Mouse (Mus musculus) hindbrain, embryonic 13.5 days (tissue): ENCODE results near the gene Gkap1. TPM values are rescaled to one million over a fixed set of nuclear protein-coding genes. Genes with fewer than 3 reads are reported as not detected.

Experiments used
- ATAC-seq: fragments of 200-750 bp; cut with Nextera tagmentation; 2 replicates; pipeline ENCODE4 v1.8.0; 2017; ENCODE audit warnings: moderate TSS enrichment; ENCODE audit not compliant: low FRiP score
- H3K27ac ChIP-seq: fragments of 300-500 bp; sonication (generic); 2 replicates; pipeline ENCODE4 v1.5.1; 2015; ENCODE audit warnings: inconsistent platforms, mild to moderate bottlenecking, moderate library complexity
- H3K27me3 ChIP-seq: fragments of 300-500 bp; sonication (generic); 2 replicates; pipeline ENCODE4 v1.6.1; 2015; ENCODE audit warnings: mild to moderate bottlenecking, inconsistent platforms
- H3K36me3 ChIP-seq: fragments of 300-500 bp; sonication (generic); 2 replicates; pipeline ENCODE4 v1.6.1; 2015; ENCODE audit warnings: mild to moderate bottlenecking, inconsistent platforms
- H3K4me1 ChIP-seq: fragments of 300-500 bp; sonication (generic); replicated peaks from 2 replicates; pipeline ENCODE4 v1.6.1; 2015; ENCODE audit warnings: inconsistent platforms
- H3K4me2 ChIP-seq: fragments of 300-500 bp; sonication (generic); 2 replicates; pipeline ENCODE4 v1.6.1; 2015; ENCODE audit warnings: inconsistent platforms, mild to moderate bottlenecking, moderate library complexity
- H3K4me3 ChIP-seq: fragments of 300-500 bp; sonication (generic); 2 replicates; pipeline ENCODE4 v1.5.1; 2015; ENCODE audit warnings: mild to moderate bottlenecking, inconsistent platforms
- H3K9ac ChIP-seq: fragments of 300-500 bp; sonication (generic); 2 replicates; pipeline ENCODE4 v1.6.1; 2015; ENCODE audit warnings: mild to moderate bottlenecking, inconsistent platforms
- H3K9me3 ChIP-seq: fragments of 300-500 bp; sonication (generic); 2 replicates; pipeline ENCODE4 v1.6.1; 2016; ENCODE audit warnings: inconsistent platforms
- WGBS: fragments of 180-500 bp; shearing (Covaris S2); methylation state at CpG from one replicate; pipeline ENCODE4 v1.1.7; 2015; 5-methylcytosine and 5-hydroxymethylcytosine counted together
- polyA plus RNA-seq: library from polyadenylated mRNA; unstranded; fragments of >200 nt; fragmentation: Nextera tagmentation; extraction: Ambion mirVana; gene quantifications from 2 replicates; pipeline ENCODE4 v1.2.1, GENCODE M21; 2015

Gene Gkap1
- polyA plus RNA-seq, 1 experiment from 2014 or later, result 28.4 TPM

DNA sequence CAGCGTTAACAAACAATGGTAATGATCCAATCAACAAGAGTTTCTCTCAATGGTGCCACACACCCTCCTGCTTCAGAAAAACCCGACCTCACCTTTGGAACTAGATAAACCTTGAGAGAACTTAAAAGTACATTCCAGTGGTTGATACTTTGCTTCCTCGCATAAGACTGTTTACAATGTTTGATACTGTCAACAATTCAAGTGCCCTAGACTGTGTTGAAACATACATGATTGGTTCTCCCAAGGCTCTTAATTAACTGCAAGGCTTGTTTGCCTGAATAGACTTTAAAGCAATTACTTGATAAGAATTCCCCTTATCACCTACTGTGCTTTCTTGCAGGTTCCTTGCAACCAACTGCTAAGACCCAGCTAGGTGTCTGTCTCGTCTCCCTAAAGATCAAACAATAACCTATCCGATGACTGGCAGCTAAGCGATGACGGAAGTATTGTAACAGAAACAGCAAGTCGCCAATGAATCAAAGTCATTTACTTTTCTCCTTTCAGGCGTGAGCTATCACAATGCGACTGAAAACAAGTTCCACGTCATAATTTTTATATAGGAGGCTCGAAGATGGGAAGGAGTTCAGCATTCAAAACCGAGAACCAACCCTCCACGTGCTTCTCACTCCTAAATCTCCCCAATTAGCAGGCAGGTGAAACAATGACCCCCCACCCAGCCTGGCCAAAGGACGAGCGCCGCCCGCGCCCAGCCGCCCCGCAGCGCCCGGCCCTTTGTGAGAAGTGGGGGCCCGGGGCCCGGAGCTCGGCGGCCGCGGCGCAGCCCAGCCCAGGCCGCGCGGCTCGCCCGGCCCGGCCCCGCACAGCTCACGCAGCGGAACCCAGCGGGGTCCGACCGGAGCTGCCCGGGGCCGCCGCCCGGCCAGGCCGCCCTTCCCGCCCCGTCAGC is 60.9 kb downstream of the Gkap1 start:
- peaks cover 35% of the 10 kb centered on the region for H3K4me1 ChIP-seq
- WGBS, result 3% methylated on average over 48 of the region's 49 CpGs
- peak overlapping the region; percentile 95 for H3K27ac ChIP-seq
- ATAC-seq, result peak; percentile 76
- H3K27me3 ChIP-seq, result no peaks in the 10 kb centered on the region
- H3K4me2 ChIP-seq, result peak overlapping the region; percentile 87
- no peaks in the 10 kb centered on the region for H3K9me3 ChIP-seq
- H3K36me3 ChIP-seq, result no peaks in the 10 kb centered on the region
- H3K9ac ChIP-seq, result peak overlapping the region; percentile 98
- H3K4me3 ChIP-seq, result peak overlapping the region; percentile 100

GRCm38 (mm10) chr13:58213801-58214200 is 61.7 kb downstream of the Gkap1 start:
- Histone ChIP-seq H3K27me3 (no peaks in the 10 kb centered on the region), H3K9me3 (no peaks in the 10 kb centered on the region), H3K9ac (peak overlapping the region; percentile 98), H3K36me3 (no peaks in the 10 kb centered on the region), H3K4me3 (peak overlapping the region; percentile 100), H3K4me2 (peak overlapping the region; percentile 87), H3K27ac (no peak overlapping the region), H3K4me1 (peaks cover 35% of the 10 kb centered on the region)
- ATAC-seq, result no peak
- WGBS, result 66% methylated on average over 8 of the region's 8 CpGs

DNA sequence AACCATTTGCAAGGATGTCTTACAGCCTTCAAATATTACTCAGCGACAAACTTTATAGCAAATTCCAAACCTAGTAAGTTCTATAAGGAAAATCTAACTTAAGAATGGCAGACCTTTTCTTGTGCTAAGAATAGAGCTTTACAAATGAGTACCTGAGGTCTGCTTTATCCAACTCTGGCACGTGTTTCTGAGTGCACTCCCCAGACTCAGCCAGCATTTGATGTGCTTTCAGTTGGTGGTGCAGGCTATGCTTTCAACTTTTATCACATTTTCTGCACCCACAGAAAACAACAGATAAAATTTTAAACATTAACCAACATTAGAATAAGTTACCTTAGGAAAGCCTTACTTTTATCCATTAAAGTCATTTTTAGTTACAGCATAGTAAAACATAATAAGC is 63.0 kb downstream of the Gkap1 start:
- peaks cover 35% of the 10 kb centered on the region for H3K4me1 ChIP-seq
- no peaks in the 10 kb centered on the region for H3K9me3 ChIP-seq
- H3K4me3 ChIP-seq, result no peak overlapping the region
- H3K27ac ChIP-seq, result no peak overlapping the region
- H3K36me3 ChIP-seq, result no peaks in the 10 kb centered on the region
- ATAC-seq, result no peak
- no peak overlapping the region for H3K4me2 ChIP-seq
- H3K9ac ChIP-seq, result no peak overlapping the region
- no peaks in the 10 kb centered on the region for H3K27me3 ChIP-seq
- 84% methylated on average over 2 of the region's 2 CpGs for WGBS

- no peaks in the 10 kb centered on the region for H3K27me3 ChIP-seq
- no peaks in the 10 kb centered on the region for H3K9me3 ChIP-seq
- peaks cover 27% of the 10 kb centered on the region for H3K4me1 ChIP-seq
- H3K4me3 ChIP-seq, result no peak overlapping the region
- no peak overlapping the region for H3K27ac ChIP-seq
- no peaks in the 10 kb centered on the region for H3K36me3 ChIP-seq
- 83% methylated on average over 5 of the region's 5 CpGs for WGBS
- no peak for ATAC-seq
- no peak overlapping the region for H3K9ac ChIP-seq
- H3K4me2 ChIP-seq, result no peak overlapping the region
Observed at GRCm38 (mm10) chr13:58210441-58210840, 65.1 kb downstream of the Gkap1 start.

DNA sequence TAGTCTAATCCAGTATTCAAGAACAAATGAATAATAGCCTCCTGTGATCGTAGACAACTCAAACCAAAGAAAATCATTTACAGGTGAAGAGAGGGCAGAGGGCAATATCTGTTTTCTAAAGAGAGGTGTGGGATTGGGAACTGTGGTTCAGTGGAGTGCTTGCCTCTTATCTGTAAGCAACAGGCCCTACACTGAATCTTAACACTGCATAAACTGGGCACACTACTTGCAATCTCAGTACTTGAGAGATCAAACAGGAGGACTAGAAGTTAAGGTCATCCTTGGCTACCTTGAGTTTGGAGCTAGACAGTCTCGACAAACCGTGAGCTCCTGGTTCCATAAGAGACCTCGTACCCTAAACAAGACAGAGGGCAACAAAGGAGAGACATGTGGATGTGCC is 69.4 kb downstream of the Gkap1 start:
- Histone ChIP-seq H3K27me3 (no peaks in the 10 kb centered on the region), H3K4me1 (peaks cover 17% of the 10 kb centered on the region; the same call in 1 of the 2 replicates), H3K36me3 (no peaks in the 10 kb centered on the region), H3K4me3 (no peak overlapping the region), H3K27ac (no peak overlapping the region), H3K9me3 (no peaks in the 10 kb centered on the region), H3K4me2 (no peak overlapping the region), H3K9ac (no peak overlapping the region)
- 93% methylated on average over 4 of the region's 4 CpGs for WGBS
- ATAC-seq, result no peak

- WGBS, result 66% methylated on average over 4 of the region's 4 CpGs
- Histone ChIP-seq H3K4me1 (peaks cover 17% of the 10 kb centered on the region; the same call in 1 of the 2 replicates), H3K27me3 (no peaks in the 10 kb centered on the region), H3K36me3 (no peaks in the 10 kb centered on the region), H3K27ac (no peak overlapping the region), H3K9ac (no peak overlapping the region), H3K9me3 (no peaks in the 10 kb centered on the region), H3K4me3 (no peak overlapping the region), H3K4me2 (no peak overlapping the region)
- no peak for ATAC-seq
Observed at GRCm38 (mm10) chr13:58204986-58205385, 70.5 kb downstream of the Gkap1 start.

- Histone ChIP-seq H3K27me3 (no peaks in the 10 kb centered on the region), H3K9ac (no peak overlapping the region), H3K27ac (no peak overlapping the region), H3K36me3 (no peaks in the 10 kb centered on the region), H3K9me3 (no peaks in the 10 kb centered on the region), H3K4me1 (peaks cover 20% of the 10 kb centered on the region), H3K4me2 (no peak overlapping the region), H3K4me3 (no peak overlapping the region)
- 91% methylated on average over 3 of the region's 3 CpGs for WGBS
- no peak for ATAC-seq
Observed at GRCm38 (mm10) chr13:58204202-58204601, 71.3 kb downstream of the Gkap1 start.

GRCm38 (mm10) chr13:58202903-58203302 is 72.6 kb downstream of the Gkap1 start:
- ATAC-seq, result no peak
- Histone ChIP-seq H3K9ac (no peak overlapping the region), H3K27me3 (no peaks in the 10 kb centered on the region), H3K9me3 (no peaks in the 10 kb centered on the region), H3K27ac (no peak overlapping the region), H3K4me2 (no peak overlapping the region), H3K4me3 (no peak overlapping the region), H3K4me1 (peaks cover 23% of the 10 kb centered on the region), H3K36me3 (peaks cover 3% of the 10 kb centered on the region)
- WGBS, result 97% methylated on average over 1 of the region's 1 CpGs

DNA sequence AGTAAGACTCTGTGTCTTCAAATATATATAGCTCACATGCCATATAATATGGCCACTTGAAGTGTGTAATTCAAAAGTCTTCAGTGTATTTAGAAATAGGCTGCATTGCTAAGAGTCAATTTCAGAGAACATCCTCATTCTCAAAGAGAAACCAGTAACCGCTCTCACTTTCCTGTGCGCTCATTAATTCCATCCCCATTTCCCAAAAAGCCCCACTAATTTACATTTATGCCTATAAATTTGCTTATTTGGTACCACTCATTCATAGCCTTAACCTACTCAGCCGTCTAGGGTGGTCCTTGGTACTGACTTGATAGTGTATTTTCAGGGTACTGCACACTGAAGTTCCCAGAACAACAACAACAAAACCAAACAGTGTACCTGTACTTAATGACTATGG is 73.6 kb downstream of the Gkap1 start:
- no peak overlapping the region for H3K27ac ChIP-seq
- H3K4me3 ChIP-seq, result no peak overlapping the region
- H3K4me1 ChIP-seq, result peaks cover 23% of the 10 kb centered on the region
- H3K9ac ChIP-seq, result no peak overlapping the region
- no peaks in the 10 kb centered on the region for H3K9me3 ChIP-seq
- peaks cover 13% of the 10 kb centered on the region for H3K36me3 ChIP-seq
- H3K4me2 ChIP-seq, result no peak overlapping the region
- no peak for ATAC-seq
- no peaks in the 10 kb centered on the region for H3K27me3 ChIP-seq
- WGBS, result 96% methylated on average over 3 of the region's 3 CpGs

- no peak for ATAC-seq
- H3K27me3 ChIP-seq, result no peaks in the 10 kb centered on the region
- no peak overlapping the region for H3K4me3 ChIP-seq
- no peak overlapping the region for H3K27ac ChIP-seq
- WGBS, result 86% methylated on average over 6 of the region's 6 CpGs
- H3K36me3 ChIP-seq, result peaks cover 17% of the 10 kb centered on the region
- H3K4me1 ChIP-seq, result peaks cover 23% of the 10 kb centered on the region
- no peaks in the 10 kb centered on the region for H3K9me3 ChIP-seq
- H3K9ac ChIP-seq, result no peak overlapping the region
- no peak overlapping the region for H3K4me2 ChIP-seq
Observed at GRCm38 (mm10) chr13:58201343-58201742, 74.2 kb downstream of the Gkap1 start.

DNA sequence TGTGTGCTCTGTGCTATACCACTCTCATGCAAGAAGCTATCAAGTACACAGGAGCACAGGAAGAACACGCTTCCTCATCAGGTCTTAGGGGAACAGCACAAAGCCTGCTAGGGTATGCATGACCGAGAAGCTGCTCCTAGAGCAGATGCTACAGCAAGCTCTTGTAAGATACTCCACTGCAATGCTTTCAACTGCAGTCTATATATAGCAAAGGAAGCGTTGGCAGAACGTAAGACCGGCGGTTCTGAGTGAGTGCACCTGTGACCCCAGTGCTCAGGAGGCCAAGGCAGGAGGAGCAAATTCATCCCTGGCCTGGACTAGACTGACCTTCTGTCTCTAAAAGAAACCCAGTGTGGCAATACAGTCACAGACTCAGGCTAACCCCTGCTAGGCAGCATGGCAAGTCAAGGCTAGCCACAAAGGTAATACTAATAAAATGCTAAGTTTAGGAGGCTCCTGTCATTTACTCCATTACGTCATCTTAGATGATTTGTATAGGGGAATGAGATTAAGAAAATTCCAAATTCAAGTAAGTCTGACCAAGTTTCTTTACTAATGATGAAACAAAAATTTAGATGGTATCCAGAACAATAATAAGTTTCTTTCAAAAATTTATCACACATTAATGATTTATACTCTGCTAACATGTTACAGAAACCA is 77.4 kb downstream of the Gkap1 start:
- Histone ChIP-seq H3K27ac (no peak overlapping the region), H3K4me3 (no peak overlapping the region), H3K4me2 (no peak overlapping the region), H3K27me3 (no peaks in the 10 kb centered on the region), H3K4me1 (peaks cover 14% of the 10 kb centered on the region; the same call in 1 of the 2 replicates), H3K36me3 (peaks cover 37% of the 10 kb centered on the region), H3K9me3 (no peaks in the 10 kb centered on the region), H3K9ac (no peak overlapping the region)
- 94% methylated on average over 7 of the region's 7 CpGs for WGBS
- ATAC-seq, result no peak

GRCm38 (mm10) chr13:58197211-58197610 is 78.3 kb downstream of the Gkap1 start:
- H3K9me3 ChIP-seq, result no peaks in the 10 kb centered on the region
- no peak overlapping the region for H3K4me3 ChIP-seq
- H3K36me3 ChIP-seq, result peaks cover 44% of the 10 kb centered on the region
- H3K27ac ChIP-seq, result no peak overlapping the region
- 81% methylated on average over 3 of the region's 3 CpGs for WGBS
- no peak overlapping the region for H3K9ac ChIP-seq
- no peak overlapping the region for H3K4me2 ChIP-seq
- no peak for ATAC-seq
- H3K4me1 ChIP-seq, result peaks cover 9% of the 10 kb centered on the region; the same call in 1 of the 2 replicates
- no peaks in the 10 kb centered on the region for H3K27me3 ChIP-seq
